Mouse (Mus musculus) MEL (cell line): ENCODE measurements around the gene Olfr549. TPM values are rescaled to one million over a fixed set of nuclear protein-coding genes. Genes with fewer than 3 reads are reported as not detected.

Source experiments
- DNase-seq: peaks from one replicate; pipeline ENCODE4 v3.0.0; 2011; ENCODE audit warnings: low read depth, low spot score
- H3K27ac ChIP-seq: 2 replicates; pipeline ENCODE4 v1.5.1; 2012; ENCODE audit warnings: low read depth, mild to moderate bottlenecking, control low read depth, low read length, moderate library complexity; ENCODE audit not compliant: control insufficient read depth
- H3K27me3 ChIP-seq, 2 experiments: fragments of 150-350 bp in 1 of 2; sonication (generic) in 1 of 2; 2 replicates each; pipeline ENCODE4 v1.6.1; 2012; ENCODE audit warnings: low read length in 2 of 2, mild to moderate bottlenecking in 2 of 2, improper control_type of control experiment in 1 of 2, moderate library complexity in 1 of 2; ENCODE audit not compliant: insufficient read depth in 2 of 2, control insufficient read depth in 1 of 2
- H3K36me3 ChIP-seq, 2 experiments: 2 replicates each; pipeline ENCODE4 v1.6.1; 2012 to 2014; ENCODE audit warnings: low read length in 2 of 2, improper control_type of control experiment in 1 of 2, inconsistent platforms in 1 of 2, mild to moderate bottlenecking in 1 of 2; ENCODE audit not compliant: insufficient read depth in 2 of 2, control insufficient read depth in 1 of 2
- H3K4me1 ChIP-seq, 2 experiments: fragments of 150-350 bp in 1 of 2; sonication (generic) in 1 of 2; 2 replicates each; pipeline ENCODE4 v1.6.1; 2012; ENCODE audit warnings: low read length in 2 of 2, improper control_type of control experiment in 1 of 2, mild to moderate bottlenecking in 1 of 2; ENCODE audit not compliant: insufficient read depth in 2 of 2, control insufficient read depth in 1 of 2
- H3K4me3 ChIP-seq, 2 experiments: fragments of 150-350 bp in 1 of 2; sonication (generic) in 1 of 2; 2 replicates each; pipeline ENCODE4 v1.5.1; 2012; ENCODE audit warnings: low read depth in 2 of 2, low read length in 2 of 2, mild to moderate bottlenecking in 2 of 2, moderate library complexity in 2 of 2, control low read depth in 1 of 2, improper control_type of control experiment in 1 of 2; ENCODE audit not compliant: control insufficient read depth in 1 of 2, insufficient read depth in 1 of 2
- H3K79me2 ChIP-seq: 2 replicates; pipeline ENCODE4 v1.6.1; 2012; ENCODE audit warnings: mild to moderate bottlenecking, low read length, moderate library complexity; ENCODE audit not compliant: control insufficient read depth, poor library complexity, insufficient read depth
- H3K9ac ChIP-seq: 2 replicates; pipeline ENCODE4 v1.6.1; 2012; ENCODE audit warnings: low read depth, mild to moderate bottlenecking, control low read depth, low read length, moderate library complexity; ENCODE audit not compliant: control insufficient read depth, poor library complexity, severe bottlenecking
- H3K9me3 ChIP-seq: fragments of 150-350 bp; sonication (generic); replicated peaks from 2 replicates; pipeline ENCODE4 v1.6.1; 2012; ENCODE audit warnings: mild to moderate bottlenecking, low read length, improper control_type of control experiment, moderate library complexity; ENCODE audit not compliant: insufficient read depth
- CHD2 ChIP-seq: IDR thresholded peaks from 2 replicates; pipeline ENCODE4 v1.6.1; 2011; ENCODE audit warnings: low read length, improper control_type of control experiment
- CTCF ChIP-seq, 3 experiments: IDR thresholded peaks in 2 of 3; conservative IDR thresholded peaks in 1 of 3; 2 replicates each; pipeline ENCODE4 v1.5.1; 2011 to 2012; ENCODE audit warnings: low read length in 3 of 3, low read depth in 2 of 3, mild to moderate bottlenecking in 2 of 3, improper control_type of control experiment in 1 of 3, inconsistent platforms in 1 of 3, mixed read lengths in 1 of 3, moderate library complexity in 1 of 3; ENCODE audit not compliant: control insufficient read depth in 1 of 3, insufficient read depth in 1 of 3, poor library complexity in 1 of 3, severe bottlenecking in 1 of 3
- MYB ChIP-seq: IDR thresholded peaks from 2 replicates; pipeline ENCODE4 v1.6.1; 2011; ENCODE audit warnings: mild to moderate bottlenecking, low read depth, low read length, improper control_type of control experiment
- NRF1 ChIP-seq: IDR thresholded peaks from 2 replicates; pipeline ENCODE4 v1.6.1; 2014; ENCODE audit warnings: low read depth, mild to moderate bottlenecking, inconsistent platforms, low read length, improper control_type of control experiment, moderate library complexity; ENCODE audit not compliant: poor library complexity, insufficient read depth, severe bottlenecking
- RAD21 ChIP-seq: IDR thresholded peaks from 2 replicates; pipeline ENCODE4 v1.6.1; 2011; ENCODE audit warnings: mild to moderate bottlenecking, low read depth, low read length, improper control_type of control experiment
- SMC3 ChIP-seq: IDR thresholded peaks from 2 replicates; pipeline ENCODE4 v1.6.1; 2011; ENCODE audit warnings: low read depth, low read length, improper control_type of control experiment
- TAL1 ChIP-seq: IDR thresholded peaks from 2 replicates; pipeline ENCODE4 v1.6.1; 2012; ENCODE audit warnings: mild to moderate bottlenecking, inconsistent platforms, low read length, moderate library complexity, mixed read lengths
- ZC3H11A ChIP-seq: IDR thresholded peaks from 2 replicates; pipeline ENCODE4 v1.6.1; 2012; ENCODE audit warnings: low read depth, mild to moderate bottlenecking, inconsistent platforms, low read length, improper control_type of control experiment
- polyA plus RNA-seq, 2 experiments: library from polyadenylated mRNA; stranded (reverse) in 1 of 2; unstranded in 1 of 2; fragments of >175 nt in 1 of 2; fragments of >200 nt in 1 of 2; gene quantifications; 2 replicates each; pipeline versions ENCODE4 v1.2.1 to v1.2.4; 2012; ENCODE audit warnings: low replicate concordance in 2 of 2, low read depth in 1 of 2; ENCODE audit not compliant: insufficient read length in 2 of 2, insufficient read depth in 1 of 2, missing spikeins in 1 of 2
- total RNA-seq: library from RNA; depleted of rRNA; stranded (reverse); fragments of 300-350 nt; gene quantifications from 2 replicates; pipeline ENCODE4 v1.2.3, GENCODE M21; 2012

Gene Olfr549
- total and polyA plus RNA-seq, 3 experiments, result not detected

DNA sequence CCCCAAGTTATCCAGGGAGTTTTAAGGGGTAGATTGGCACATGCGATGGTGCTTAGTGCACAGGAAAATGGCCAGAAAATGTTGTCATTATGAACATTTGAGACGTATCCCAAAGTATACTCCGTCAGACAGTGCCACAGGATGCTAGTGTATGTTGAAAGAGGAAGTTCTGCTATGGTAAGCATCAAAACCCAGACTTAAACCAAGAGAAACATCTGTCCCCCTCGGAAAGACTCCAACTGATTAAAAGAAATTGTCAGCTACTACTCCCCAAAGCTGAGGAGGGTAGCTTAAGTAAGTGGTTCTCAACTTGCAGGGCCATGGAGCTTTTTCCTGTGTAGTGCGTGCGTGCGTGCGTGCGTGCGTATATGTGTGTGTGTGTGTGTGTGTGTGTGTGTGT, 37.7 kb upstream of the Olfr549 start:
- H3K9ac ChIP-seq, result no peak overlapping the region
- no peak for TF ChIP-seq NRF1
- TF ChIP-seq, all 39 proteins: peak for 0
- Histone ChIP-seq H3K27me3 (peaks cover 0 to 4% of the 10 kb centered on the region in 2 experiments; a peak in 1 of 4 replicates), H3K27ac (no peak overlapping the region), H3K9me3 (no peaks in the 10 kb centered on the region), H3K79me2 (peaks cover 1% of the 10 kb centered on the region; the same call in 1 of the 2 replicates), H3K36me3 (peaks cover 0 to 6% of the 10 kb centered on the region in 2 experiments; a peak in 1 of 4 replicates), H3K4me3 (no peak overlapping the region), H3K4me1 (peaks cover 2 to 11% of the 10 kb centered on the region in 2 experiments; a peak in 3 of 4 replicates)
- DNase-seq, result peak; percentile 46

DNA sequence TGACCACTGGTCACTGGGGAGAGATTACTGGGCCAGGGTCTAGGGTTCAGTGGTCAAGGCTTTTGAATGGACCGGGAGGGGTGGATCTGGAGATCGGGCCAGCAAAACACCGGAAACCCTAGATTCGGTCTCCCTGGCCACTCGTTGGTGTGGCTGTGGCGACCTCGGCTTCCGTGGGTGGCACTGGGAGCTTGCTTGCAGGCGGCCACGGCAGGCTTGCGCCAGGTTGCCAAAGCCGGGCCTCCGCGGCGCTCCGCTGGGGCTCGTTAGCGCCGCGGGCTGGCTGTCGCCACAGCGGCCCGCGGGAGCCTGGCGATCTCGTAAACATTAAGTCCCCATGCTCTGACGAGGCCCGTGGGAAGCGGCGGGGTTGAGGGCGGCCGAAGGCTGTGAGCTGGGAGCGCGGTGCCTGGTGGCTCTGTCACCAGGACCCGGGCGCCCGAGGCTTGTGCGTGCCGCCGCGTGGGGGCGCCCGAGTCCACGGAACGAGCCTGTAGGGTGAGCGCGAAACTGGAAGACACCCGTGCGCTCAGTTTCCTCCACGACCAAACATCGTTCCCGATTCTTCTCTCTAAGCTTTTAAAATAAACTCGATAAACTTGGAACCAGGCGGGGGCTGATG, 36.7 kb upstream of the Olfr549 start:
- peak; percentile 86 for DNase-seq

DNA sequence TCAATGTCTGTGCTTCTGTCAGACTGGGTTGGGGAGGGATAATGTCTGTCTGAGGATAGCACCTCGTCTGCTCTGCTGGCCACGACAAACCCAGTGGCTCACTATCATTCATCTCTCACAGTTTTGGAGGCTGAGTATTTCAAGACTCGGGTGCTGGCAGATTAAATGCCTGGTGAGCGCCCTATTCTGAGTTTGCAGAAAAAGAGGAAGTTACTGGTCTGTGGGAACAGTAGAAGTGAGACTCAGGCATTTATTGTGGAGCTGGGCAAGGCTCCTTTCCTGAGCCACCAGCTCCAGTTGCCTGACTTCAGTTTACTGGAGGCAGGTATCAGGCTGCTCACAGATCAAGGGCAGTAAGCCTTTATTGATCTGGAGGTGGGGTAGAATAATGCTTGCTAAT, 35.5 kb upstream of the Olfr549 start:
- Histone ChIP-seq H3K79me2 (peaks cover 1% of the 10 kb centered on the region; the same call in 1 of the 2 replicates), H3K4me3 (peak overlapping the region; percentile 61 to 86; a peak in 3 of 4 replicates), H3K9me3 (no peaks in the 10 kb centered on the region), H3K27me3 (peaks cover 5 to 6% of the 10 kb centered on the region in 2 experiments; a peak in 3 of 4 replicates), H3K36me3 (peaks cover 0 to 6% of the 10 kb centered on the region in 2 experiments; a peak in 1 of 4 replicates), H3K9ac (peak overlapping the region; percentile 25), H3K4me1 (peaks cover 2 to 11% of the 10 kb centered on the region in 2 experiments; a peak in 3 of 4 replicates), H3K27ac (no peak overlapping the region)
- DNase-seq, result peak; percentile 83
- no peak for TF ChIP-seq CHD2

More for the DNA sequence above, 36.7 kb upstream of the Olfr549 start:
- Histone ChIP-seq H3K4me3 (peak overlapping the region; percentile 61 to 86), H3K9me3 (no peaks in the 10 kb centered on the region), H3K79me2 (peaks cover 1% of the 10 kb centered on the region; the same call in 1 of the 2 replicates), H3K9ac (peak overlapping the region; percentile 83), H3K27ac (no peak overlapping the region), H3K4me1 (peaks cover 2 to 11% of the 10 kb centered on the region in 2 experiments; a peak in 3 of 4 replicates), H3K27me3 (peaks cover 5 to 6% of the 10 kb centered on the region in 2 experiments; a peak in 3 of 4 replicates), H3K36me3 (peaks cover 0 to 6% of the 10 kb centered on the region in 2 experiments; a peak in 1 of 4 replicates)
- TF ChIP-seq RAD21, result peak; percentile 84
- TF ChIP-seq TAL1, result no peak
- TF ChIP-seq SMC3, result peak; percentile 66
- peak; percentile 51 to 85 (median 84); a peak in 5 of 6 replicates for TF ChIP-seq CTCF (IDR thresholded peaks at IDR 0.05 in 2 of 3, conservative IDR thresholded peaks at IDR 0.05 in 1 of 3; ENCODE audit: control insufficient read depth in 1 of 3, insufficient read depth in 1 of 3, low read depth in 2 of 3, low read length in 3 of 3, poor library complexity in 1 of 3, severe bottlenecking in 1 of 3)
- peak; percentile 62 for TF ChIP-seq ZC3H11A
- TF ChIP-seq MYB, result no peak
